Mouse (Mus musculus): ENCODE results near the gene Adprhl1. TPM values are rescaled to one million over a fixed set of nuclear protein-coding genes. Genes with fewer than 3 reads are reported as not detected.

The Adprhl1 gene
- total and polyA plus RNA-seq, 2 experiments from 2014 or later = 252 to 337 TPM

DNA sequence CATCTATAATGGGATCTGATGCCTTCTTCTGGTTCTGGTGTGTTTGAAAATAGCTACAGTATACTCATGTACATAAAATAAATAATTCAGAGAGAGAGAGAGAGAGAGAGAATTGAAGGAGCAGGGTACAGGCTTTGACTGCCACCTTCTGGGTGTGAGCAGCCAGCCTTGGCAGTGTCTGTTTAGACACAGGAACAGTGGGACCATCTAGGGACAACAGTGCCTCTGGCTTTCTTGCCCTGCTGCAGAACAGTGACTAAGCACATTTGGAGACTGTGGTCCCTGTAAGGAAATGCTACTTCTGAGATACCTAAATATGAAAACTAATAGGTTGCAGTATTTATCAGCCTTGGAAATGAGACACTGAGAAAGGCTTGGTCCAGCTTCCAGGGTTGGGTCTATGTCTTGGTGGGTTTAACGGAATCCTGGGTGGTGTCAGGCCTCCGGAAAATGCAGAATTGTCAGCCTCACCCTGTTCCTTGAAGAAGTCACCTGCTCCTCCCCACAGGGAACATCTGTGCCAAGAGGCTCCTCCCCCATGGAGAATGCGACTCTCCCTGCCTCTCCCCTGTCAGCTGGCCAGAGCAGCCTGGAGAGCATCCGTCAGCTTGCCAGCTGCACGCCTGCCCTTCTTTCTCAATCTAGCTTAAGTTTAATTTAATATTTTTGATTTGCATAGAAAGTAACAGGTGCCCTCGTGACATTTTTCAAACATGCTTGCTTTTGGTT is 45.2 kb downstream of the Adprhl1 start:
- TF ChIP-seq EP300 (IDR thresholded peaks at IDR 0.05; ENCODE audit: low read depth) (no peak), CTCF (IDR thresholded peaks at IDR 0.05; ENCODE audit: low read depth) (peak; percentile 61)
- Histone ChIP-seq H3K27ac (ENCODE audit: low read depth) (peak overlapping the region; percentile 93), H3K4me2 (ENCODE audit: low read depth, low read length) (no peak overlapping the region), H3K27me3 (ENCODE audit: control insufficient read depth, insufficient read depth, low read length) (no peaks in the 10 kb centered on the region), H3K9ac (replicated peaks; ENCODE audit: low read depth, low read length) (no peak overlapping the region), H3K9me3 (replicated peaks; ENCODE audit: control insufficient read depth, low read length) (no peaks in the 10 kb centered on the region), H3K4me1 (ENCODE audit: control insufficient read depth, insufficient read depth) (peaks cover 20% of the 10 kb centered on the region), H3K4me3 (ENCODE audit: low read depth, low read length) (no peak overlapping the region), H3K36me3 (replicated peaks; ENCODE audit: control insufficient read depth, insufficient read depth, low read length) (no peaks in the 10 kb centered on the region)
- WGBS = 19% methylated on average over 6 of the region's 6 CpGs
- ATAC-seq (ENCODE audit: insufficient read depth, low read depth) (peak; percentile 71), DNase-seq (ENCODE audit: low spot score) (peak; percentile 68)

DNA sequence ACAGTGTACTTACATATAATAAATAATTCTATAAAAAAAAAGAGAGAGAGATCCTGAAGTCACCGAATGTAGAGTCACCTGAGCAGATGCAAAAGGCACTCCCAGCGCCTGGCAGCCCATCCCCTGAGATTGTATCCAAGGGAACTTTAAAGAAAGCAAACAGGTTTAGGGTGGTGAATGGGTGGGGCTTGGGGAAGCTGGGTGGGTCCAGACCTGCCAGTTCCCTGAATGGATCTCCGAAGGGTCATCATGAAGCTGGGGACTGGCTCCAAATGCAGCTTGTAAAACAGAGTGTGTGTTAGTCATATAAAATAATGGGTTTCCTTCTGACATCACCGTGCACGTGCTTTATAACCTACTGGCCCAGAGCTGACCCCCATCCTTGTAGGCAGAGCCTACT is 47.7 kb downstream of the Adprhl1 start:
- Histone ChIP-seq H3K4me1 (ENCODE audit: control insufficient read depth, insufficient read depth) (peaks cover 17% of the 10 kb centered on the region), H3K27ac (ENCODE audit: low read depth) (no peak overlapping the region), H3K36me3 (replicated peaks; ENCODE audit: control insufficient read depth, insufficient read depth, low read length) (no peaks in the 10 kb centered on the region), H3K4me3 (ENCODE audit: low read depth, low read length) (no peak overlapping the region), H3K9ac (replicated peaks; ENCODE audit: low read depth, low read length) (no peak overlapping the region), H3K27me3 (ENCODE audit: control insufficient read depth, insufficient read depth, low read length) (0 out of 2 replicates have a peak, but pooled peaks cover 2% of the 10 kb centered on the region), H3K9me3 (replicated peaks; ENCODE audit: control insufficient read depth, low read length) (no peaks in the 10 kb centered on the region), H3K4me2 (ENCODE audit: low read depth, low read length) (no peak overlapping the region)
- ATAC-seq (ENCODE audit: insufficient read depth, low read depth) = no peak
- 51% methylated on average over 5 of the region's 5 CpGs for WGBS
- TF ChIP-seq CTCF (IDR thresholded peaks at IDR 0.05; ENCODE audit: low read depth) = no peak
- no peak for DNase-seq (ENCODE audit: low spot score)

DNA sequence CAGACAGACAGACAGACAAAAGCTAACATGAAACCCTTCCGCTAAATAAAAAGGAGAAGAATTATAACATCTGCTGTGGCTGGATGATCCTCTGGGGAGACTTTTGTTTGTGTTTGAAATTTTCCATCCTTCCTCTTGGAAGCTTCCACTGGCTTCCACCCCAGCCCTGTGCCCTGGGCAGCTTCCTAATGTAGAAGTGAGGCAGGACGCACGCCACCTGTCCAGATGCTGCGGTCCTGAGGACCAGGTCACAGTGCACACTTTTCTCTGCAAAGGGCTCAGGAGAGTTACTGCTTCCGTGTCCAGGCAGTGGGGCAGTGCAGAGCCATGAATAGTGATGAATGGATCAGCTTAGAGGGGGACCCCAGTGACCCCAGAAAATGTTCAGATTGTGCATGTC is 48.7 kb downstream of the Adprhl1 start:
- no peak for DNase-seq (ENCODE audit: low spot score)
- no peak overlapping the region for H3K9ac ChIP-seq (replicated peaks; ENCODE audit: low read depth, low read length)
- TF ChIP-seq EP300 (IDR thresholded peaks at IDR 0.05; ENCODE audit: low read depth) (no peak), CTCF (IDR thresholded peaks at IDR 0.05; ENCODE audit: low read depth) (no peak)
- no peaks in the 10 kb centered on the region for H3K9me3 ChIP-seq (replicated peaks; ENCODE audit: control insufficient read depth, low read length)
- 78% methylated on average over 5 of the region's 5 CpGs for WGBS
- H3K4me3 ChIP-seq (ENCODE audit: low read depth, low read length) = no peak overlapping the region
- H3K4me1 ChIP-seq (ENCODE audit: control insufficient read depth, insufficient read depth) = peaks cover 19% of the 10 kb centered on the region
- no peak overlapping the region for H3K4me2 ChIP-seq (ENCODE audit: low read depth, low read length)
- no peak for ATAC-seq (ENCODE audit: insufficient read depth, low read depth)
- H3K27ac ChIP-seq (ENCODE audit: low read depth) = no peak overlapping the region
- no peaks in the 10 kb centered on the region for H3K36me3 ChIP-seq (replicated peaks; ENCODE audit: control insufficient read depth, insufficient read depth, low read length)
- H3K27me3 ChIP-seq (ENCODE audit: control insufficient read depth, insufficient read depth, low read length) = 0 out of 2 replicates have a peak, but pooled peaks cover 8% of the 10 kb centered on the region

DNA sequence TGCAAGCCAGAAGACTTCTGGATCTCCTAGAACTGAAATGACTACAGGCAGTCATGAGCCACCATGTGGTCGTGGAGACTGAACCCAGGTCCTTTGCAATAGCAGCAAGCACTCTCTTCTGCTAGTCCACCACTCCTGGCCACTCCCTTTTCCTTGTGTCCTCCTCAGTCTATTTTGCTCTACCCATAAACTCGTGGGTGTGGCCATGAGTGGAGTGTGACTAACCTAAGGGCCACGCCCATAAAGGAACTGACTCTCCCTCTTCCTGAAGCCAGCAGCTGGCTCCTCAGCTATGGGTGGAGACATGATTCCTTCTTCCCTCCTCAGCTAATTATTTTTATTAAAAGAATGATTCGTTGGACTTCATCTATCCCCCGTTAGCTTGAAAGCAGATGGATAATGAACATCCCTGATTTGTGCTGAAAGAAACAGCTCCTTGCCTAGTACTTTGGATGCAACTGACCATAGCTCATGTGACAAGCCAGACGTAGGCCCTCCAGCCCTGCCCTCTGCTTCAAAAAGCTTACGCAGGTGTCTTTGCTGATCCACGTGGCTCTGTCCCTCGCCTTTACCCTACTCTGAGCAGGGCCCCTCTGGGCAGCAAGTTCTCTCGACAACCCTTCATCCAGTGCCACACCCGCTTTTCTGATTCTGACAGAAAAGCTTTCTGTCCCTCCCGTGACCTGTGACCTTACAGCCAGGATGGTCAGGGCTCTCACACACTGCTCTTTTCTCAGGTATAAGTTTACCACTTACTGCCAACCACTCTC is 49.4 kb downstream of the Adprhl1 start:
- TF ChIP-seq EP300 (IDR thresholded peaks at IDR 0.05; ENCODE audit: low read depth) (no peak), CTCF (IDR thresholded peaks at IDR 0.05; ENCODE audit: low read depth) (no peak)
- peaks cover 15% of the 10 kb centered on the region; the same call in 1 of the 2 replicates for H3K27me3 ChIP-seq (ENCODE audit: control insufficient read depth, insufficient read depth, low read length)
- no peak for ATAC-seq (ENCODE audit: insufficient read depth, low read depth)
- no peak for DNase-seq (ENCODE audit: low spot score)
- no peak overlapping the region for H3K4me2 ChIP-seq (ENCODE audit: low read depth, low read length)
- no peaks in the 10 kb centered on the region for H3K36me3 ChIP-seq (replicated peaks; ENCODE audit: control insufficient read depth, insufficient read depth, low read length)
- H3K9me3 ChIP-seq (replicated peaks; ENCODE audit: control insufficient read depth, low read length) = no peaks in the 10 kb centered on the region
- peaks cover 24% of the 10 kb centered on the region; the same call in 1 of the 2 replicates for H3K4me1 ChIP-seq (ENCODE audit: control insufficient read depth, insufficient read depth)
- no peak overlapping the region for H3K9ac ChIP-seq (replicated peaks; ENCODE audit: low read depth, low read length)
- 66% methylated on average over 12 of the region's 12 CpGs for WGBS
- H3K4me3 ChIP-seq (ENCODE audit: low read depth, low read length) = no peak overlapping the region
- no peak overlapping the region for H3K27ac ChIP-seq (ENCODE audit: low read depth)

DNA sequence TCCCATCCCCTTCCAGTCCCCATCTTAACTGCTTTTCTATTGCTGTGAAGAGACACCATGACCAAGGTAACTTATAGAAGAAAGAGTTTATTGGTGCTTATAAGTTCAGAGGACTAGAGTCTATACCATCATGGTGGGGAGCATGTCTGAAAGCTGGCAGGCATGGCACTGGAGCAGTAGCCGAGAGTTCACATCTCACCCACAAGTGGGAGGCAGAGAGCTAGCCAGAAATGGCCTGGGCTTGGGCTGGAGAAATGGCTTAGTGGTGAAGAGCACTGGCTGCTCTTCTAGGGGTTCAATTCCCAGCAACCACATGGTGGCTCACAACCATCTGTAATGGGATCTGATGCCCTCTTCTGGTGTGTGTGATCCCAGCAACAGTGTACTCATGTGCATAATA is 50.5 kb downstream of the Adprhl1 start:
- WGBS = 76% methylated on average over 1 of the region's 1 CpGs
- no peak for TF ChIP-seq EP300 (IDR thresholded peaks at IDR 0.05; ENCODE audit: low read depth)
- TF ChIP-seq CTCF (IDR thresholded peaks at IDR 0.05; ENCODE audit: low read depth) = peak; percentile 25; the same call in 1 of the 2 replicates
- peaks cover 18% of the 10 kb centered on the region; the same call in 1 of the 2 replicates for H3K27me3 ChIP-seq (ENCODE audit: control insufficient read depth, insufficient read depth, low read length)
- H3K9me3 ChIP-seq (replicated peaks; ENCODE audit: control insufficient read depth, low read length) = no peaks in the 10 kb centered on the region
- no peak overlapping the region for H3K9ac ChIP-seq (replicated peaks; ENCODE audit: low read depth, low read length)
- peaks cover 18% of the 10 kb centered on the region; the same call in 1 of the 2 replicates for H3K4me1 ChIP-seq (ENCODE audit: control insufficient read depth, insufficient read depth)
- no peaks in the 10 kb centered on the region for H3K36me3 ChIP-seq (replicated peaks; ENCODE audit: control insufficient read depth, insufficient read depth, low read length)
- H3K4me3 ChIP-seq (ENCODE audit: low read depth, low read length) = no peak overlapping the region
- DNase-seq (ENCODE audit: low spot score) (no peak), ATAC-seq (ENCODE audit: insufficient read depth, low read depth) (no peak)
- no peak overlapping the region for H3K4me2 ChIP-seq (ENCODE audit: low read depth, low read length)
- no peak overlapping the region for H3K27ac ChIP-seq (ENCODE audit: low read depth)
